Mouse (Mus musculus) myocyte (in vitro differentiated cells): ENCODE measurements around the gene Dnah9. TPM values are rescaled to one million over a fixed set of nuclear protein-coding genes. Genes with fewer than 3 reads are reported as not detected.

Experiments used
- H3K27me3 ChIP-seq: one replicate; pipeline ENCODE4 v1.6.1; 2011; ENCODE audit not compliant: control insufficient read depth, insufficient read depth, insufficient read length
- H3K36me3 ChIP-seq: one replicate; pipeline ENCODE4 v1.6.1; 2011; ENCODE audit not compliant: control insufficient read depth, insufficient read depth
- H3K4me2 ChIP-seq: one replicate; pipeline ENCODE4 v1.6.1; 2011; ENCODE audit warnings: low read depth, control low read depth
- H3K4me3 ChIP-seq: one replicate; pipeline ENCODE4 v1.5.1; 2011; ENCODE audit warnings: mild to moderate bottlenecking, control low read depth, moderate library complexity
- H3K79me2 ChIP-seq: one replicate; pipeline ENCODE4 v1.6.1; 2011; ENCODE audit not compliant: control insufficient read depth, insufficient read depth
- H3ac ChIP-seq: one replicate; pipeline ENCODE4 v1.6.1; 2011; ENCODE audit not compliant: control insufficient read depth, insufficient read length
- CEBPB ChIP-seq: IDR thresholded peaks from 2 replicates; pipeline ENCODE4 v1.6.1; 2011; ENCODE audit warnings: mild to moderate bottlenecking, moderate library complexity; ENCODE audit not compliant: poor library complexity, insufficient read depth, severe bottlenecking
- E2F4 ChIP-seq: IDR thresholded peaks from one replicate; pipeline ENCODE4 v1.6.1; 2011; ENCODE audit warnings: mild to moderate bottlenecking, control low read depth, moderate library complexity; ENCODE audit not compliant: insufficient read depth
- MAX ChIP-seq: IDR thresholded peaks from one replicate; pipeline ENCODE4 v1.6.1; 2011; ENCODE audit warnings: low read depth, mild to moderate bottlenecking, control low read depth
- MYOD1 ChIP-seq, 3 experiments: IDR thresholded peaks; one replicate each; pipeline ENCODE4 v1.6.1; 2011; ENCODE audit warnings: control low read depth in 2 of 3, low read depth in 2 of 3, mild to moderate bottlenecking in 2 of 3, moderate library complexity in 1 of 3; ENCODE audit not compliant: insufficient read length in 2 of 3, control insufficient read depth in 1 of 3
- MYOG ChIP-seq, 3 experiments: IDR thresholded peaks; one replicate each; pipeline ENCODE4 v1.6.1; 2011; ENCODE audit warnings: control low read depth in 2 of 3, low read depth in 2 of 3, mild to moderate bottlenecking in 2 of 3; ENCODE audit not compliant: insufficient read length in 2 of 3, control insufficient read depth in 1 of 3, insufficient read depth in 1 of 3
- POLR2A ChIP-seq: IDR thresholded peaks from one replicate; pipeline ENCODE4 v1.6.1; 2011; ENCODE audit warnings: low read depth, mild to moderate bottlenecking, control low read depth, moderate library complexity; ENCODE audit not compliant: insufficient read length
- POLR2AphosphoS2 ChIP-seq: IDR thresholded peaks from one replicate; pipeline ENCODE4 v1.6.1; 2011; ENCODE audit warnings: low read depth, control low read depth; ENCODE audit not compliant: insufficient read length
- REST ChIP-seq: IDR thresholded peaks from one replicate; pipeline ENCODE4 v1.6.1; 2011; ENCODE audit warnings: mild to moderate bottlenecking, control low read depth, moderate library complexity; ENCODE audit not compliant: insufficient read depth, insufficient read length
- SRF ChIP-seq: IDR thresholded peaks from one replicate; pipeline ENCODE4 v1.6.1; 2011; ENCODE audit warnings: low read depth; ENCODE audit not compliant: control insufficient read depth, insufficient read length
- TCF12 ChIP-seq: IDR thresholded peaks from one replicate; pipeline ENCODE4 v1.6.1; 2011; ENCODE audit warnings: mild to moderate bottlenecking, control low read depth; ENCODE audit not compliant: poor library complexity, insufficient read depth, severe bottlenecking
- TCF3 ChIP-seq: IDR thresholded peaks from one replicate; pipeline ENCODE4 v1.6.1; 2011; ENCODE audit warnings: low read depth, control low read depth; ENCODE audit not compliant: insufficient read length
- USF1 ChIP-seq: IDR thresholded peaks from one replicate; pipeline ENCODE4 v1.6.1; 2011; ENCODE audit warnings: low read depth, mild to moderate bottlenecking, control low read depth, moderate library complexity
- polyA plus RNA-seq: library from polyadenylated mRNA; unstranded; fragments of >200 nt; fragmentation: generic; extraction: Trizol; gene quantifications from one replicate; pipeline ENCODE4 v1.2.1, GENCODE M21; 2012; ENCODE audit warnings: missing spikeins

The Dnah9 gene
- polyA plus RNA-seq, 1 experiment: not detected

DNA sequence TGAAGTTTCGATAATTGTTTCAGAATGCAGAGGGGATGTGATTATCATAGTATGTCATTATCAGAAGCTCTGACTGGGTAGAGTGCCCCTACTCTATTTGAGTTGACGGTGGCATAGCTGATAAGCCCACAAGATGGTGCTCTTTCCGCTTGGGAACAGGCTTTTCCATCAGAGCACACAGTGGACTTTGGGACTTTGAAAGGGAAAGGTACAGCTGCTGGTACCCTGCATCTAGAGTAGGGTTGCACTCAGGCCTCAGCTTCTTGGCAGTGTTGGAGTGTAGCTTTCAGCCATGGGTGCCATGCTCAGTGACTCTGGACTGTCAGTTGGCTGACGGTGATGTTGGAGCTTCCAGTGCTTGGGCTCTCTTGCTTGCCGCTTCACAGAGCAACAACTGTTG, 348.1 kb downstream of the Dnah9 start:
- H3K36me3 ChIP-seq: peaks cover 31% of the 10 kb centered on the region
- H3ac ChIP-seq: no peak overlapping the region
- no peak overlapping the region for H3K4me3 ChIP-seq
- no peaks in the 10 kb centered on the region for H3K79me2 ChIP-seq
- TF ChIP-seq TCF12: no peak
- no peak for TF ChIP-seq USF1
- no peak for TF ChIP-seq REST
- no peak for TF ChIP-seq CEBPB
- no peak for TF ChIP-seq MYOD1 (IDR thresholded peaks at IDR 0.05; ENCODE audit: control insufficient read depth in 1 of 3, insufficient read length in 2 of 3, low read depth in 2 of 3)
- TF ChIP-seq MAX: no peak
- TF ChIP-seq POLR2A: no peak
- TF ChIP-seq SRF: no peak
- no peak for TF ChIP-seq TCF3
- TF ChIP-seq MYOG (IDR thresholded peaks at IDR 0.05; ENCODE audit: control insufficient read depth in 1 of 3, insufficient read depth in 1 of 3, insufficient read length in 2 of 3, low read depth in 2 of 3): no peak
- TF ChIP-seq POLR2AphosphoS2: no peak
- no peak for TF ChIP-seq E2F4
- no peaks in the 10 kb centered on the region for H3K27me3 ChIP-seq
- no peak overlapping the region for H3K4me2 ChIP-seq

DNA sequence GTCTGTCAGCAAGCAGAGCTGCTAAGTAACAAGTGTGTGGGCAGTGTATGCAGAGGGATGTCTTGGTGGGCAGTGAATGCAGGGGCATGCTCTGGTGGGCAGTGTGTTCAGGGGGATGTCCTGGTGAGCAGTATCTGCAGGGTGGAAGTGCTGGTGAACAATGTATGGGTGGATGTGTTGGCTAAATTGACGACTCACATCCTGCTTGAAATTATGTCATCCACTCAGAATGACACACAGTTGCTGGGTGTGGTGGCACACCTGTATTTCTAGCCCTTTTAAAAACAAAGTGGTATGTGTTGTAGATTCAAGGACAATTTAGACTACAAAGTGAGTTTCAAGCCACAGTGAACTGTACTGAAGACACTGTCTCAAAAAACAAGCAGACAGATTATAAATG, 350.2 kb downstream of the Dnah9 start:
- Histone ChIP-seq H3K4me2 (peak overlapping the region; percentile 21), H3ac (no peak overlapping the region), H3K79me2 (no peaks in the 10 kb centered on the region), H3K27me3 (no peaks in the 10 kb centered on the region), H3K36me3 (peaks cover 19% of the 10 kb centered on the region), H3K4me3 (no peak overlapping the region)
- TF ChIP-seq POLR2AphosphoS2: no peak
- no peak for TF ChIP-seq MAX
- no peak for TF ChIP-seq TCF12
- TF ChIP-seq POLR2A: no peak
- TF ChIP-seq CEBPB: no peak
- no peak for TF ChIP-seq MYOD1 (IDR thresholded peaks at IDR 0.05; ENCODE audit: control insufficient read depth in 1 of 3, insufficient read length in 2 of 3, low read depth in 2 of 3)
- TF ChIP-seq MYOG (IDR thresholded peaks at IDR 0.05; ENCODE audit: control insufficient read depth in 1 of 3, insufficient read depth in 1 of 3, insufficient read length in 2 of 3, low read depth in 2 of 3): no peak
- TF ChIP-seq SRF: no peak
- no peak for TF ChIP-seq E2F4
- TF ChIP-seq TCF3: no peak
- no peak for TF ChIP-seq USF1

DNA sequence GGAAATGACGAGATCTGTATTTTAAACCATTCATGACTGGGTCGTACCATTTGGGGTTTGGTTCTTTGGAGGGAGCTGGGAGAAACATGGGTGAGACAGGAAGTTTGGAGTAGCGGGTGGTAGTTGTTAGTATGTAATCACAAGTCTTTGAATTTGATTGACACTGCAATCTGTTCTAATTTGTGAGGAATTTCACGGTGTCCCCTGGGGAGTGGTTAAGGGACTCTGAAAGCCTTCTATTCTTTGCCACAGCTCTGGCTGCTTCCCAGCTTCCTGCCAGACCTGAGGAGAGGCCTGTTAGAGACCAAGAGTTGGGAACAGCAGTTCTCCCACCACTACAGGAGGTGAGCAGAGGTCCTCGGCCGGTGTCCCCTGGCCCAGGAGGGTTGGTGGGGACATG, 352.1 kb downstream of the Dnah9 start:
- H3ac ChIP-seq: no peak overlapping the region
- peaks cover 6% of the 10 kb centered on the region for H3K79me2 ChIP-seq
- TF ChIP-seq TCF12 (no peak), TCF3 (no peak), USF1 (no peak), E2F4 (no peak), REST (no peak), MYOD1 (IDR thresholded peaks at IDR 0.05; ENCODE audit: control insufficient read depth in 1 of 3, insufficient read length in 2 of 3, low read depth in 2 of 3) (peak in 1 of 3 experiments; percentile 12)
- H3K4me3 ChIP-seq: no peak overlapping the region
- peaks cover under 1% of the 10 kb centered on the region for H3K36me3 ChIP-seq
- no peaks in the 10 kb centered on the region for H3K27me3 ChIP-seq
- H3K4me2 ChIP-seq: peak overlapping the region; percentile 45

DNA sequence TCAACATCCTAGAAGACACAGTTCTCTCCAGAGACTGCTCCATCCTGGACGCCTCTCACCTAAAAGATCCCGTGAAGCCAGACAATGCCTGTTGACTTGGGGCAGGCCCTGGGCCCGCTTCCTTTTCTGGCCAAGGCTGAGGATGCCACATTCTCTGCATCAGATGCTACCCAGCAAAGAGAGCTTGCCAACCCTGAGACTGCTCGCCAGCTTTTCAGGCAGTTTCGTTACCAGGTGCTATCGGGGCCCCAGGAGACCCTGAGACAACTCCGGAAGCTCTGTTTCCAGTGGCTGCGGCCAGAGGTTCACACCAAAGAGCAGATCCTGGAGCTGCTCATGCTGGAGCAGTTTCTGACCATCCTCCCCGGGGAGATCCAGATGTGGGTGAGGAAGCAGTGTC, 354.0 kb downstream of the Dnah9 start:
- no peak overlapping the region for H3K4me2 ChIP-seq
- H3ac ChIP-seq: no peak overlapping the region
- TF ChIP-seq MYOG (IDR thresholded peaks at IDR 0.05; ENCODE audit: control insufficient read depth in 1 of 3, insufficient read depth in 1 of 3, insufficient read length in 2 of 3, low read depth in 2 of 3) (no peak), POLR2A (no peak), CEBPB (no peak), TCF3 (no peak), SRF (no peak), TCF12 (no peak), MYOD1 (IDR thresholded peaks at IDR 0.05; ENCODE audit: control insufficient read depth in 1 of 3, insufficient read length in 2 of 3, low read depth in 2 of 3) (no peak), REST (no peak), USF1 (no peak), E2F4 (no peak), MAX (no peak)
- H3K79me2 ChIP-seq: peaks cover 20% of the 10 kb centered on the region
- H3K27me3 ChIP-seq: no peaks in the 10 kb centered on the region
- no peak overlapping the region for H3K4me3 ChIP-seq
- no peaks in the 10 kb centered on the region for H3K36me3 ChIP-seq

GRCm38 (mm10) chr11:65812088-65812487, 356.3 kb downstream of the Dnah9 start:
- H3ac ChIP-seq: no peak overlapping the region
- H3K4me2 ChIP-seq: no peak overlapping the region
- H3K4me3 ChIP-seq: no peak overlapping the region
- H3K36me3 ChIP-seq: no peaks in the 10 kb centered on the region
- TF ChIP-seq MYOG (IDR thresholded peaks at IDR 0.05; ENCODE audit: control insufficient read depth in 1 of 3, insufficient read depth in 1 of 3, insufficient read length in 2 of 3, low read depth in 2 of 3): no peak
- TF ChIP-seq TCF12: no peak
- no peak for TF ChIP-seq MYOD1 (IDR thresholded peaks at IDR 0.05; ENCODE audit: control insufficient read depth in 1 of 3, insufficient read length in 2 of 3, low read depth in 2 of 3)
- no peak for TF ChIP-seq POLR2A
- no peak for TF ChIP-seq SRF
- no peak for TF ChIP-seq USF1
- TF ChIP-seq POLR2AphosphoS2: no peak
- no peak for TF ChIP-seq REST
- no peak for TF ChIP-seq MAX
- TF ChIP-seq E2F4: no peak
- TF ChIP-seq CEBPB: no peak
- TF ChIP-seq TCF3: no peak
- H3K27me3 ChIP-seq: no peaks in the 10 kb centered on the region
- peaks cover 39% of the 10 kb centered on the region for H3K79me2 ChIP-seq
